Mouse (Mus musculus) neural tube, embryonic 14.5 days (tissue): ENCODE measurements at regions not wholly inside any gene's neighbourhood (a gene's known extent, or its start where the extent isn't known, plus 50 kb on each side); places are given as distances from the start of the nearest gene placed in this dataset.

ENCODE experiments used
- ATAC-seq: fragments of 200-750 bp; cut with Nextera tagmentation; 2 replicates; pipeline ENCODE4 v1.8.0; 2017; ENCODE audit warnings: low read depth, mild to moderate bottlenecking, moderate TSS enrichment, moderate library complexity
- H3K27ac ChIP-seq: fragments of 300-500 bp; sonication (generic); 2 replicates; pipeline ENCODE4 v1.5.1; 2014; ENCODE audit warnings: low read depth, mild to moderate bottlenecking, control low read depth, low read length, moderate library complexity, mixed read lengths
- H3K27me3 ChIP-seq: fragments of 300-500 bp; sonication (generic); 2 replicates; pipeline ENCODE4 v1.6.1; 2014; ENCODE audit warnings: low read length; ENCODE audit not compliant: control insufficient read depth, insufficient read depth
- H3K36me3 ChIP-seq: fragments of 300-500 bp; sonication (generic); 2 replicates; pipeline ENCODE4 v1.6.1; 2014; ENCODE audit warnings: low read length, mixed read lengths; ENCODE audit not compliant: control insufficient read depth, insufficient read depth
- H3K4me1 ChIP-seq: fragments of 300-500 bp; sonication (generic); 2 replicates; pipeline ENCODE4 v1.6.1; 2014; ENCODE audit warnings: low read length; ENCODE audit not compliant: control insufficient read depth, insufficient read depth
- H3K4me2 ChIP-seq: fragments of 300-500 bp; sonication (generic); 2 replicates; pipeline ENCODE4 v1.6.1; 2014; ENCODE audit warnings: mild to moderate bottlenecking, low read depth, low read length, control low read depth
- H3K4me3 ChIP-seq: fragments of 300-500 bp; sonication (generic); 2 replicates; pipeline ENCODE4 v1.5.1; 2014; ENCODE audit warnings: low read depth, low read length, control low read depth, mixed read lengths
- H3K9ac ChIP-seq: fragments of 300-500 bp; sonication (generic); replicated peaks from 2 replicates; pipeline ENCODE4 v1.6.1; 2014; ENCODE audit warnings: low read depth, mild to moderate bottlenecking, control low read depth, low read length, mixed read lengths
- H3K9me3 ChIP-seq: fragments of 300-500 bp; sonication (generic); 2 replicates; pipeline ENCODE4 v1.6.1; 2016; ENCODE audit warnings: low read length; ENCODE audit not compliant: control insufficient read depth
- WGBS: fragments of 180-500 bp; shearing (Covaris S2); extraction: QIAGEN DNeasy Blood & Tissue Kit; methylation state at CpG from one replicate; pipeline ENCODE4 v1.1.7; 2014; 5-methylcytosine and 5-hydroxymethylcytosine counted together

GRCm38 (mm10) chr2:56257044-56257954, 821.5 kb downstream of the Kcnj3 start:
- H3K27ac ChIP-seq = no peak overlapping the region
- peak; percentile 68; the same call in 1 of the 2 replicates for ATAC-seq
- H3K36me3 ChIP-seq = no peaks in the 10 kb centered on the region
- no peak overlapping the region for H3K4me2 ChIP-seq
- no peaks in the 10 kb centered on the region for H3K4me1 ChIP-seq
- no peaks in the 10 kb centered on the region for H3K27me3 ChIP-seq
- 50% methylated on average over 10 of the region's 10 CpGs for WGBS
- no peak overlapping the region for H3K9ac ChIP-seq
- H3K4me3 ChIP-seq = no peak overlapping the region
- H3K9me3 ChIP-seq = no peaks in the 10 kb centered on the region

DNA sequence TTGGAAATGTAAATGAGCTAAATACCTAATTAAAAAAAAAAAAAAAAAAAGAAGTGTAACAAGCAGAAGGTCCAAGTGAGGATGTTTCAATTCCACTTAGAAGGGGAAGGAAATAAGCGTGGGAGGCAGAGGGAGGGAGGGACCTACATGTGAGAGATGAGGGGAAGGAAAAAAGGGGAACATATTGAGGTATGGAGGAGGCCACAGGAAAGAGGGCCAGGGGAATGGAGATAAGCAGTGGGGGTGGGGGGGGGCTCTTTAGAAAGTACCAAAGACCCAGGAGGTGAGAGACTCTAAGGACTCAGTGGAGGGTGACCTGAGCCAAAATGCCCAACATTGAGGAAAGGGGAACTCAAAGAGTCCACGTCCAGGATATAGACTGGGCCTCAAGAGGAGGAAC, 818.9 kb downstream of the Nr4a2 start:
- no peak overlapping the region for H3K4me3 ChIP-seq
- H3K9me3 ChIP-seq = no peaks in the 10 kb centered on the region
- H3K4me1 ChIP-seq = no peaks in the 10 kb centered on the region
- H3K27me3 ChIP-seq = no peaks in the 10 kb centered on the region
- no peak for ATAC-seq
- no peak overlapping the region for H3K4me2 ChIP-seq
- H3K27ac ChIP-seq = no peak overlapping the region
- 93% methylated on average over 2 of the region's 2 CpGs for WGBS
- H3K36me3 ChIP-seq = no peaks in the 10 kb centered on the region
- no peak overlapping the region for H3K9ac ChIP-seq

GRCm38 (mm10) chr2:56321692-56322091, 802.1 kb downstream of the Nr4a2 start:
- no peak; the same call in 1 of the 2 replicates for ATAC-seq
- H3K9me3 ChIP-seq = no peaks in the 10 kb centered on the region
- no peak overlapping the region for H3K4me3 ChIP-seq
- no peaks in the 10 kb centered on the region for H3K36me3 ChIP-seq
- no peaks in the 10 kb centered on the region for H3K27me3 ChIP-seq
- no peaks in the 10 kb centered on the region for H3K4me1 ChIP-seq
- WGBS = 29% methylated on average over 7 of the region's 7 CpGs
- no peak overlapping the region for H3K4me2 ChIP-seq
- no peak overlapping the region for H3K27ac ChIP-seq
- H3K9ac ChIP-seq = no peak overlapping the region

DNA sequence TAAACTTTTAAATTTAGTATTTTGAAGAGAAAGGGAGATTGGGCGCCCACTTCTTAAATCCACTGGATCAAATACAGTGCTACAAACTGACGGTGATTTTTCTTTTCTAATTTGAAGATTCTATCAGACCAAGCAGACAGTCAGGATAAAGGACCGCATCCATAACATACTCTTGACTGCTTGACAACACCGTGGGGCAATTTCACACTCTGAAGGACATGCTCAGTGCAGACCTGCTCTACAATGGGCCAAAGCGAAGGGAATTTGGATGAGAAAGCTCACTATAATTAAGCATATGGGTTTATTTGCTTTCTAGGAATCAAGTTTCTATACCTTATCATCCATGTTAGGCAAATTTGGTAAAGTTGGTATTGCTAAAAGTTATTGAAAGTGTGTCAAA, 801.3 kb downstream of the Nr4a2 start:
- Histone ChIP-seq H3K27me3 (no peaks in the 10 kb centered on the region), H3K36me3 (no peaks in the 10 kb centered on the region), H3K27ac (no peak overlapping the region), H3K4me2 (no peak overlapping the region), H3K9ac (no peak overlapping the region), H3K9me3 (no peaks in the 10 kb centered on the region), H3K4me1 (no peaks in the 10 kb centered on the region), H3K4me3 (no peak overlapping the region)
- ATAC-seq = no peak
- 52% methylated on average over 5 of the region's 5 CpGs for WGBS

DNA sequence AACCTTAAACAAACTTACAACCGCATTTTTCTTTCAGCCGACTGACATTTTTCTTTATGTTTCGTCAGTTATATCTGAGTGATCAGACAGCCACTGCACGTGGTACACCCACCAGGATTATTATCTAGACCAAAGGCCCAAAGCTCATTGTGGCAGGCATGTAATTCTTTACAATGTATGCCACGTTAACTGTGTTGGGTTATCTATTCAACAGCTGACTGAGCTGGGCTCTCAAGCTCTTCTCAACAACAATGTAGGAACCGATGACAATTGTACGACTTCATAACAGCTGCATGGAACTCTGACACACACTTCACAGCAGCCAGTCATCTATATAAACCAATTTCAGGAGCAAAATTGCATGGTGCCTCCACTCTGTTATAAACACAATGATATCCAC, 787.8 kb downstream of the Nr4a2 start:
- Histone ChIP-seq H3K9me3 (no peaks in the 10 kb centered on the region), H3K27me3 (no peaks in the 10 kb centered on the region), H3K4me2 (no peak overlapping the region), H3K36me3 (no peaks in the 10 kb centered on the region), H3K4me1 (no peaks in the 10 kb centered on the region), H3K4me3 (no peak overlapping the region), H3K9ac (no peak overlapping the region), H3K27ac (no peak overlapping the region)
- 36% methylated on average over 7 of the region's 7 CpGs for WGBS
- ATAC-seq = no peak

- Histone ChIP-seq H3K4me3 (no peak overlapping the region), H3K9ac (no peak overlapping the region), H3K9me3 (no peaks in the 10 kb centered on the region), H3K36me3 (no peaks in the 10 kb centered on the region), H3K27ac (no peak overlapping the region), H3K27me3 (no peaks in the 10 kb centered on the region), H3K4me2 (no peak overlapping the region), H3K4me1 (no peaks in the 10 kb centered on the region)
- WGBS = 70% methylated on average over 3 of the region's 3 CpGs
- no peak for ATAC-seq
These were observed 759.7 kb downstream of the Nr4a2 start for GRCm38 (mm10) chr2:56364065-56364464.
